Mouse (Mus musculus): ENCODE measurements around the gene Asic3. TPM values are rescaled to one million over a fixed set of nuclear protein-coding genes. Genes with fewer than 3 reads are reported as not detected.

Gene Asic3
- polyA plus RNA-seq, 1 experiment from 2014 or later: 0.23 TPM

- no peak overlapping the region for H3K4me3 ChIP-seq (replicated peaks; ENCODE audit: low read length)
- ATAC-seq (ENCODE audit: insufficient read depth, low FRiP score): peak; percentile 47; the same call in 1 of the 2 replicates
- WGBS: 22% methylated on average over 6 of the region's 6 CpGs
- no peak overlapping the region for H3K9ac ChIP-seq (ENCODE audit: low read length)
- H3K36me3 ChIP-seq (ENCODE audit: control insufficient read depth, insufficient read depth, low read length): no peaks in the 10 kb centered on the region
- H3K9me3 ChIP-seq (replicated peaks; ENCODE audit: control insufficient read depth, low read length): no peaks in the 10 kb centered on the region
- H3K27me3 ChIP-seq (ENCODE audit: control insufficient read depth, insufficient read depth, low read length): peaks cover 5% of the 10 kb centered on the region; the same call in 1 of the 2 replicates
- no peak overlapping the region for H3K27ac ChIP-seq (ENCODE audit: low read length)
- H3K4me1 ChIP-seq (ENCODE audit: control insufficient read depth, insufficient read depth, low read length): peaks cover 8% of the 10 kb centered on the region
- H3K4me2 ChIP-seq (ENCODE audit: low read depth, low read length): no peak overlapping the region
Measured at GRCm38 (mm10) chr5:24374216-24374615, 39.0 kb upstream of the Asic3 start.

- Histone ChIP-seq H3K4me1 (ENCODE audit: control insufficient read depth, insufficient read depth, low read length) (peaks cover 8% of the 10 kb centered on the region), H3K27me3 (ENCODE audit: control insufficient read depth, insufficient read depth, low read length) (peaks cover 9% of the 10 kb centered on the region; the same call in 1 of the 2 replicates), H3K9me3 (replicated peaks; ENCODE audit: control insufficient read depth, low read length) (no peaks in the 10 kb centered on the region), H3K4me2 (ENCODE audit: low read depth, low read length) (no peak overlapping the region), H3K27ac (ENCODE audit: low read length) (no peak overlapping the region), H3K9ac (ENCODE audit: low read length) (no peak overlapping the region), H3K4me3 (replicated peaks; ENCODE audit: low read length) (no peak overlapping the region), H3K36me3 (ENCODE audit: control insufficient read depth, insufficient read depth, low read length) (no peaks in the 10 kb centered on the region)
- no peak for ATAC-seq (ENCODE audit: insufficient read depth, low FRiP score)
- 50% methylated on average over 7 of the region's 7 CpGs for WGBS
Measured at GRCm38 (mm10) chr5:24374666-24375328, 38.4 kb upstream of the Asic3 start.

GRCm38 (mm10) chr5:24378700-24379099, 34.5 kb upstream of the Asic3 start:
- 77% methylated on average over 2 of the region's 2 CpGs for WGBS
- H3K4me1 ChIP-seq (ENCODE audit: control insufficient read depth, insufficient read depth, low read length): peaks cover 13% of the 10 kb centered on the region
- no peak for ATAC-seq (ENCODE audit: insufficient read depth, low FRiP score)
- no peak overlapping the region for H3K4me3 ChIP-seq (replicated peaks; ENCODE audit: low read length)
- no peaks in the 10 kb centered on the region for H3K9me3 ChIP-seq (replicated peaks; ENCODE audit: control insufficient read depth, low read length)
- no peaks in the 10 kb centered on the region for H3K36me3 ChIP-seq (ENCODE audit: control insufficient read depth, insufficient read depth, low read length)
- H3K9ac ChIP-seq (ENCODE audit: low read length): no peak overlapping the region
- peaks cover 9% of the 10 kb centered on the region; the same call in 1 of the 2 replicates for H3K27me3 ChIP-seq (ENCODE audit: control insufficient read depth, insufficient read depth, low read length)
- no peak overlapping the region for H3K4me2 ChIP-seq (ENCODE audit: low read depth, low read length)
- no peak overlapping the region for H3K27ac ChIP-seq (ENCODE audit: low read length)

- Histone ChIP-seq H3K4me1 (ENCODE audit: control insufficient read depth, insufficient read depth, low read length) (peaks cover 14% of the 10 kb centered on the region), H3K4me2 (ENCODE audit: low read depth, low read length) (no peak overlapping the region), H3K9me3 (replicated peaks; ENCODE audit: control insufficient read depth, low read length) (no peaks in the 10 kb centered on the region), H3K36me3 (ENCODE audit: control insufficient read depth, insufficient read depth, low read length) (no peaks in the 10 kb centered on the region), H3K27ac (ENCODE audit: low read length) (no peak overlapping the region), H3K9ac (ENCODE audit: low read length) (no peak overlapping the region), H3K4me3 (replicated peaks; ENCODE audit: low read length) (no peak overlapping the region), H3K27me3 (ENCODE audit: control insufficient read depth, insufficient read depth, low read length) (peaks cover 9% of the 10 kb centered on the region; the same call in 1 of the 2 replicates)
- WGBS: 62% methylated on average over 4 of the region's 4 CpGs
- ATAC-seq (ENCODE audit: insufficient read depth, low FRiP score): no peak
Measured at GRCm38 (mm10) chr5:24379501-24379900, 33.7 kb upstream of the Asic3 start.

GRCm38 (mm10) chr5:24380499-24380898, 32.7 kb upstream of the Asic3 start:
- no peak overlapping the region for H3K4me3 ChIP-seq (replicated peaks; ENCODE audit: low read length)
- H3K4me1 ChIP-seq (ENCODE audit: control insufficient read depth, insufficient read depth, low read length): peaks cover 10% of the 10 kb centered on the region
- no peak overlapping the region for H3K4me2 ChIP-seq (ENCODE audit: low read depth, low read length)
- no peak overlapping the region for H3K9ac ChIP-seq (ENCODE audit: low read length)
- ATAC-seq (ENCODE audit: insufficient read depth, low FRiP score): no peak
- no peak overlapping the region for H3K27ac ChIP-seq (ENCODE audit: low read length)
- H3K27me3 ChIP-seq (ENCODE audit: control insufficient read depth, insufficient read depth, low read length): peaks cover 9% of the 10 kb centered on the region
- 86% methylated on average over 4 of the region's 4 CpGs for WGBS
- H3K9me3 ChIP-seq (replicated peaks; ENCODE audit: control insufficient read depth, low read length): no peaks in the 10 kb centered on the region
- H3K36me3 ChIP-seq (ENCODE audit: control insufficient read depth, insufficient read depth, low read length): no peaks in the 10 kb centered on the region

- H3K27me3 ChIP-seq (ENCODE audit: control insufficient read depth, insufficient read depth, low read length): peaks cover 14% of the 10 kb centered on the region
- 73% methylated on average over 6 of the region's 6 CpGs for WGBS
- peaks cover 10% of the 10 kb centered on the region for H3K4me1 ChIP-seq (ENCODE audit: control insufficient read depth, insufficient read depth, low read length)
- no peak for ATAC-seq (ENCODE audit: insufficient read depth, low FRiP score)
- no peak overlapping the region for H3K9ac ChIP-seq (ENCODE audit: low read length)
- no peaks in the 10 kb centered on the region for H3K9me3 ChIP-seq (replicated peaks; ENCODE audit: control insufficient read depth, low read length)
- no peak overlapping the region for H3K4me2 ChIP-seq (ENCODE audit: low read depth, low read length)
- H3K36me3 ChIP-seq (ENCODE audit: control insufficient read depth, insufficient read depth, low read length): no peaks in the 10 kb centered on the region
- H3K4me3 ChIP-seq (replicated peaks; ENCODE audit: low read length): no peak overlapping the region
- no peak overlapping the region for H3K27ac ChIP-seq (ENCODE audit: low read length)
Measured at GRCm38 (mm10) chr5:24381486-24381885, 31.7 kb upstream of the Asic3 start.

- no peak overlapping the region for H3K9ac ChIP-seq (ENCODE audit: low read length)
- no peaks in the 10 kb centered on the region for H3K36me3 ChIP-seq (ENCODE audit: control insufficient read depth, insufficient read depth, low read length)
- H3K9me3 ChIP-seq (replicated peaks; ENCODE audit: control insufficient read depth, low read length): no peaks in the 10 kb centered on the region
- H3K4me3 ChIP-seq (replicated peaks; ENCODE audit: low read length): no peak overlapping the region
- H3K4me2 ChIP-seq (ENCODE audit: low read depth, low read length): no peak overlapping the region
- H3K4me1 ChIP-seq (ENCODE audit: control insufficient read depth, insufficient read depth, low read length): peaks cover 15% of the 10 kb centered on the region
- no peak for ATAC-seq (ENCODE audit: insufficient read depth, low FRiP score)
- no peak overlapping the region for H3K27ac ChIP-seq (ENCODE audit: low read length)
- WGBS: 58% methylated on average over 2 of the region's 2 CpGs
- H3K27me3 ChIP-seq (ENCODE audit: control insufficient read depth, insufficient read depth, low read length): peaks cover 18% of the 10 kb centered on the region
Measured at GRCm38 (mm10) chr5:24381988-24382387, 31.2 kb upstream of the Asic3 start.

- H3K4me3 ChIP-seq (replicated peaks; ENCODE audit: low read length): peak overlapping the region; percentile 49
- 1% methylated on average over 34 of the region's 34 CpGs for WGBS
- H3K4me2 ChIP-seq (ENCODE audit: low read depth, low read length): peak overlapping the region; percentile 61
- H3K27ac ChIP-seq (ENCODE audit: low read length): peak overlapping the region; percentile 2
- H3K27me3 ChIP-seq (ENCODE audit: control insufficient read depth, insufficient read depth, low read length): peaks cover 22% of the 10 kb centered on the region
- peak overlapping the region; percentile 61 for H3K9ac ChIP-seq (ENCODE audit: low read length)
- ATAC-seq (ENCODE audit: insufficient read depth, low FRiP score): peak; percentile 90
- H3K4me1 ChIP-seq (ENCODE audit: control insufficient read depth, insufficient read depth, low read length): peaks cover 26% of the 10 kb centered on the region
- H3K9me3 ChIP-seq (replicated peaks; ENCODE audit: control insufficient read depth, low read length): no peaks in the 10 kb centered on the region
- no peaks in the 10 kb centered on the region for H3K36me3 ChIP-seq (ENCODE audit: control insufficient read depth, insufficient read depth, low read length)
Measured at GRCm38 (mm10) chr5:24383026-24383859, 29.9 kb upstream of the Asic3 start.

- no peak for ATAC-seq (ENCODE audit: insufficient read depth, low FRiP score)
- Histone ChIP-seq H3K4me2 (ENCODE audit: low read depth, low read length) (no peak overlapping the region), H3K9ac (ENCODE audit: low read length) (no peak overlapping the region), H3K9me3 (replicated peaks; ENCODE audit: control insufficient read depth, low read length) (no peaks in the 10 kb centered on the region), H3K27me3 (ENCODE audit: control insufficient read depth, insufficient read depth, low read length) (peaks cover 20% of the 10 kb centered on the region), H3K4me3 (replicated peaks; ENCODE audit: low read length) (no peak overlapping the region), H3K27ac (ENCODE audit: low read length) (no peak overlapping the region), H3K4me1 (ENCODE audit: control insufficient read depth, insufficient read depth, low read length) (peaks cover 26% of the 10 kb centered on the region), H3K36me3 (ENCODE audit: control insufficient read depth, insufficient read depth, low read length) (no peaks in the 10 kb centered on the region)
- WGBS: 63% methylated on average over 6 of the region's 6 CpGs
Measured at GRCm38 (mm10) chr5:24384407-24384806, 28.8 kb upstream of the Asic3 start.
